Mouse (Mus musculus): Measurements from ENCODE around the gene Syn3. TPM values are rescaled to one million over a fixed set of nuclear protein-coding genes. Genes with fewer than 3 reads are reported as not detected.

Gene Syn3
- polyA plus RNA-seq, 1 experiment, result 25.2 TPM

DNA sequence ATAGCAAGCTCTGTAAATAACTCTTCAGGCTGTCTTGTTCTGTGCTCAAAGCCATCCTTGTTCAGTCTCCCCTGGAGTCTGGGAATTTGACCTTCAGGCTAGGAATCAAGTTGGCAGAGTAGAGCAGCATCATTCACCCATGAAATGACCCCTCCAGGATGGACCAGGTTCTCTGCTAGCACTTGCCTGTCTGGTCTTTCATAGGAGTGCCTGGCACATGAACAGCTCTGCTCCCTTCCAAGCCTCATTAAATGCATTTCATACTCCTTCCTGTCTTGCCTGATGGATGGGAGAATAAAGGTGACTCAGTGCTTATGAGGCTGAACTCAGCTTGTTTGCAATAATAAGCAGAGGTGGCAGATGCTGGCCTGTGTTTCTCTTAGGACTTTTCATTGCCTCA, 394.7 kb downstream of the Syn3 start:
- no peak for DNase-seq (ENCODE audit: low read depth)
- TF ChIP-seq POLR2A (IDR thresholded peaks at IDR 0.05; ENCODE audit: borderline replicate concordance, extremely low read depth, insufficient read depth, insufficient read length, poor library complexity, severe bottlenecking) (no peak), CTCF (IDR thresholded peaks at IDR 0.05; ENCODE audit: borderline replicate concordance, extremely low read depth, insufficient read depth, insufficient read length) (no peak)

DNA sequence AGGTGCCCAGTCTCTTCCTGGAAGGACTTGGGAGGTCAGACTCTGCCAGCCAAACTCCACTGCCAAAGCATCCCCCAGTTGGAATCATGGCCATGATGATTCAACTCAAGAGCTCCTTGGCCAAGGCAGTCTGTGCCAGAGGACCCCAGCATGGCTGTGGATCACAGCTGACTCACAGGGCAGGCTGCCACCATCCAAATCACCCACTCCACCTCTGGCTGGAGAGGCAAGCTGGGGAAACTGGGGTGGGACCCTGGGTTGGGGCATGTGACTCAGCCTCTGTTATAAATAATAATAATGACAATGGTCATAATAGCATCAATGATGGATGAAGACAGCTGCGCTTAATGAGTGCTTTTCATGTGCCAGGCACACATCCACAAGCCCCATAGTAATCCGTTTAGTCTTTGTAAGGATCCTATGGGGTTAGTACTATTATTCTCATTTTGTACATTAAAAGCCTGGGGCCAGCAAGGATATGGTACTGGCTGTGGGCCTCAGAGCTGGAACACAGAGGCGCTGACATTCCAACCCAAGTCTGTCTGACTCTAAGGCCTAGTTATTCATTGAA, 398.3 kb downstream of the Syn3 start:
- DNase-seq (ENCODE audit: low read depth), result peak; percentile 15
- TF ChIP-seq CTCF (IDR thresholded peaks at IDR 0.05; ENCODE audit: borderline replicate concordance, extremely low read depth, insufficient read depth, insufficient read length) (no peak), POLR2A (IDR thresholded peaks at IDR 0.05; ENCODE audit: borderline replicate concordance, extremely low read depth, insufficient read depth, insufficient read length, poor library complexity, severe bottlenecking) (no peak)

- no peak for TF ChIP-seq CTCF (IDR thresholded peaks at IDR 0.05; ENCODE audit: borderline replicate concordance, extremely low read depth, insufficient read depth, insufficient read length)
- no peak for TF ChIP-seq POLR2A (IDR thresholded peaks at IDR 0.05; ENCODE audit: borderline replicate concordance, extremely low read depth, insufficient read depth, insufficient read length, poor library complexity, severe bottlenecking)
- no peak for DNase-seq (ENCODE audit: low read depth)
Measured at GRCm38 (mm10) chr10:86098363-86098762, 400.3 kb downstream of the Syn3 start.

GRCm38 (mm10) chr10:86093109-86094035, 405.3 kb downstream of the Syn3 start:
- peak; percentile 9 for DNase-seq (ENCODE audit: low read depth)
- TF ChIP-seq POLR2A (IDR thresholded peaks at IDR 0.05; ENCODE audit: borderline replicate concordance, extremely low read depth, insufficient read depth, insufficient read length, poor library complexity, severe bottlenecking) (no peak), CTCF (IDR thresholded peaks at IDR 0.05; ENCODE audit: borderline replicate concordance, extremely low read depth, insufficient read depth, insufficient read length) (no peak)

DNA sequence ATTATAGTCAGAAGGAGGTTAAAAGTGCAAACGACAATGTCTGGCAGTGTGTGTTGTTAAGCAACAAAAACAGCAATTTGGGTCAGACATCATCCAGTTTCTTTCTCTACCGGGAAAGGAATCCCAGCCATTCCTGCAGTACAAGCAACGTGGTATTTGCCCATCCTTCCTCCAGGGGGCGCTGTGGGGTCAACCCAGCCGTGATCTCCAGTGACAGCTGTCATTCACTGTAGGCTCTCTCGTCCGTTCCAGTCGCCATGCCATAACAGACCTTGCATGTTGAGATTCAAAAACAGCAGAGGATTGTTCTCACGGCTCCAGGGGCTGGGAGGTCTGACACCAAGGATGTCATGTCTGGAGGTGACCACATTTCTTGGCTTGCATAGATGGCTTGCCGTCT, 406.8 kb downstream of the Syn3 start:
- TF ChIP-seq CTCF (IDR thresholded peaks at IDR 0.05; ENCODE audit: borderline replicate concordance, extremely low read depth, insufficient read depth, insufficient read length), result peak; percentile 48; the same call in 1 of the 2 replicates
- no peak for TF ChIP-seq POLR2A (IDR thresholded peaks at IDR 0.05; ENCODE audit: borderline replicate concordance, extremely low read depth, insufficient read depth, insufficient read length, poor library complexity, severe bottlenecking)
- no peak for DNase-seq (ENCODE audit: low read depth)

DNA sequence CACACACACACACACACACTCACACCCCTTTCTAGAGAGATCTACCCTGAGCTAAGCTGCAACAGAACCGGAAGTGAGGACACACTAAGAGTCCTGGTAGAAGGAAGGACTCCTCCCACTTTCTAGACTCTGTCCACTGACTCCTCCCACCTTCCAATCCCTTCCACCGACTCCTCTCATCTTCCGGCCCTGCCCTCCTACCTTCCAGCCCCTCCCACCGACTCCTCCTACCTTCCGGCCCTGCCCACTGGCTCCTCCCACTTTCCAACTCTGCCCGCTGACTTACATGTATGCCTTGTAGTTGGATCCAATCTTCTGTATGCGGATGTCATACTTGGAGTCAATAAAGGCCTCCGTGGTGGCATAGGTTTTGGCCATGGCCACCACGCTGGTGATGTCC, 418.8 kb downstream of the Syn3 start:
- DNase-seq (ENCODE audit: low read depth), result no peak
- TF ChIP-seq POLR2A (IDR thresholded peaks at IDR 0.05; ENCODE audit: borderline replicate concordance, extremely low read depth, insufficient read depth, insufficient read length, poor library complexity, severe bottlenecking), result no peak
- no peak for TF ChIP-seq CTCF (IDR thresholded peaks at IDR 0.05; ENCODE audit: borderline replicate concordance, extremely low read depth, insufficient read depth, insufficient read length)

- no peak for TF ChIP-seq CTCF (IDR thresholded peaks at IDR 0.05; ENCODE audit: borderline replicate concordance, extremely low read depth, insufficient read depth, insufficient read length)
- no peak for TF ChIP-seq POLR2A (IDR thresholded peaks at IDR 0.05; ENCODE audit: borderline replicate concordance, extremely low read depth, insufficient read depth, insufficient read length, poor library complexity, severe bottlenecking)
- DNase-seq (ENCODE audit: low read depth), result no peak
Measured at GRCm38 (mm10) chr10:86078761-86079160, 419.9 kb downstream of the Syn3 start.

GRCm38 (mm10) chr10:86077272-86077671, 421.4 kb downstream of the Syn3 start:
- no peak for DNase-seq (ENCODE audit: low read depth)
- TF ChIP-seq CTCF (IDR thresholded peaks at IDR 0.05; ENCODE audit: borderline replicate concordance, extremely low read depth, insufficient read depth, insufficient read length), result no peak
- no peak for TF ChIP-seq POLR2A (IDR thresholded peaks at IDR 0.05; ENCODE audit: borderline replicate concordance, extremely low read depth, insufficient read depth, insufficient read length, poor library complexity, severe bottlenecking)

DNA sequence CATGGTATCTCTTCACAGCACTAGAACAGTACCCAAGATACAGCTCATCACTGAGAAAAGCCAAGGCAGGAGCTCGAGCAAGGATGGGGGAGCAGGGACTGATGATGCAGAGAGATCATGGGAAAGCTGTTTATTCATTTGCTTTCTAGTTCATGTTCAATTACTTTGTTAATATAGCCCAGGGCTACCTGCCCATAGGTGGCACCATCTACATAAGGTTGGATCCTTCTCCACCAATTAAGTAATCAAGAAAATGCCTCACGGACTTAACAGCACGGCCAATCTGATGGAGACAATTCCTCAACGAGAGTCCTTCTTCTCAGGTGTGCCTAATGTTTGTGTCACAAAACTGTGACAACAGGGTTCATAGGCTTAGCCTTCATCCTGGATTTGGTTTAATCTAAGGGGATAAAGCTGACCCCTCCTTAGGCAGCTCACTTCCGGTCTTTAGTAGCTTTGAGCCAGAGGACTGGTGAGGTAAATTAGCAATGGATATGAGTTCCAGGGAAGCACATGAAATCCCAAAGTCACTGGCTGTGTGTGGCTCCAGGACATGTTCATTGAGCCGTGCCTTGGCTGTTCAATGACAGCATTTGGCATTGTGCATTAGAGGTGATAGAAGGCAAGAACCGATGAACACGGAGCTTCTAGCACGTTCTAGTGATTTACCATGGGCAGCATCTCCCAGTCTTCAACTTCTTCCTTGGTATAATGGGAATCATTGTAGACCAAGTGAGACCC, 423.6 kb downstream of the Syn3 start:
- TF ChIP-seq CTCF (IDR thresholded peaks at IDR 0.05; ENCODE audit: borderline replicate concordance, extremely low read depth, insufficient read depth, insufficient read length) (no peak), POLR2A (IDR thresholded peaks at IDR 0.05; ENCODE audit: borderline replicate concordance, extremely low read depth, insufficient read depth, insufficient read length, poor library complexity, severe bottlenecking) (no peak)
- DNase-seq (ENCODE audit: low read depth), result no peak

DNA sequence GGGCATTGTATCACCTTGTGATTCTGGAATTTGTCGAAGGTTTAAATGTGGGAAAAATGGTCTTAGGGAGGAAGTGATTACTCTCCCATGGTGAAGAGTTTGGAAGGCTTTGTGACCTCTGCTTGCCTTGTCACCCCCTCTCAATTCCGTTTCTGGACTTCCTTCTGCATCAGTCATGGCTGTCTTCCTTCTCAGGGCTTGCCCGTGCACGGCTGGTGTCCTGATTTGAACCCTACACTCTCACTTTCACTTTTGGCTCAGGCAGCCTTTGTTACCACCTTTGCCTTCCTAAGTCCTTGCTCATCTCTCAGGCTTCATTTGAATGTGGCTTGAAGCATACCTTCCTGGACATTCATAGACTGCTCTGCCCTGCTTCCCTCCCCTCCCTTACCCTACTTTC, 424.6 kb downstream of the Syn3 start:
- no peak for DNase-seq (ENCODE audit: low read depth)
- TF ChIP-seq POLR2A (IDR thresholded peaks at IDR 0.05; ENCODE audit: borderline replicate concordance, extremely low read depth, insufficient read depth, insufficient read length, poor library complexity, severe bottlenecking) (no peak), CTCF (IDR thresholded peaks at IDR 0.05; ENCODE audit: borderline replicate concordance, extremely low read depth, insufficient read depth, insufficient read length) (no peak)

DNA sequence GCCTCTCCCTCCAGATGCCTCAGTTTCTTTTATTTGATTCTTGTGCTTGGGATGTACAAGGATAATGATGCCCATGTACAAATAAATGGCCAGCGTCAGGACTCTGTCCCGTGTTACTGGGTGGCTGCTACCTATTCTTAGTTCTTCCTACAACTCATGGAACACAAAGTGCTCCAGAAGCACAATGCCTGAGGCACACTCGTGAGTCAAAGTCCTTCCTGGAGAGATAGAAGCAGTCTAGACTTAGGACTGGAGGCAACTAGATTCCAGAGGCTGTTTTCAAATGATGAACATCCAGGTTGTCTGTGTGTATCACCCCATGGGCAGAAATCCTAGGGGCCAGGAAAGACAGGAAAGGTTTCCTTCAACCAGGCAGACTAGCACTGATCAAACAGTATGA, 427.9 kb downstream of the Syn3 start:
- DNase-seq (ENCODE audit: low read depth), result no peak
- no peak for TF ChIP-seq POLR2A (IDR thresholded peaks at IDR 0.05; ENCODE audit: borderline replicate concordance, extremely low read depth, insufficient read depth, insufficient read length, poor library complexity, severe bottlenecking)
- no peak for TF ChIP-seq CTCF (IDR thresholded peaks at IDR 0.05; ENCODE audit: borderline replicate concordance, extremely low read depth, insufficient read depth, insufficient read length)
